In the genomic region with DNA sequence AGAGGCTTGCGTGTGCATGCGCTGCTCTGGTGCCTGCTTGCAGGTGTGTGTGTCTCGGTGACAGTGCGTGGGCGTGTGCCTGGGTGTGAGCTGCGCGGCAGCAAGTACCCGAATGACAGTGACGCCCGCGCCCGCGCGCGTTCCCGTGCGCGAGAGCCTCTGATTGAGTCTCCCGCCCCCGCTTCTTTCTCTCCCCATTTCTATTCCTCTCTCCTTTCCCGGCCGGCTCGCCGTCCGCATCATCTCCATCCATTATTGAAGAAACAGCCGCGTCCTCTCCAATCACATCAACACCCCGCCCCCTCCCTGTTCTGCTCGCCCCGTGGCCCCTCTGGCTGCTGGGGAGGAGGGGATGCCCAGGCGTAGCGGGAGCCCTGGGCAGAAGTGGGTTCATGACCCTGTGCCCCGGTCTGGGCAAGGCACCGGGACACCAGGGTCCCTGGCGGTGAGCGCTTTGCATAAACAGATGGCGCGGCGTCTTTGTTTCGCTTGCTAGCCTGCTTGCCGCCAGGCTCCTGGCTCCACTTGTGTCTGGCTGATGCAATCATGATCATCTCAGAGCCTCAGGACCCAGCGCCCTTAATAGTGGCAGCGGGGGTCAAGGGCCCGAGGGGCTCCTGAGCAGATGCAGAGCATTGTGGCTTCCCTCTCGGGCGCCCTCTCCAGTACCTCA, we compare ENCODE assay signal across 8 mouse cellular contexts. TPM values are rescaled to one million over a fixed set of nuclear protein-coding genes. Genes with fewer than 3 reads are reported as not detected.
DNase-seq lines count a peak whose midpoint lies in the region; ATAC-seq and TF ChIP-seq lines count a peak whose summit lies in the region.

No protein-coding gene starts in this region.

- peak overlapping the region; percentile 47 for H3K4me3 ChIP-seq in lung, embryonic 14.5 days (ENCODE audit: low read depth, low read length)

- peak overlapping the region; percentile 41 for H3K9ac ChIP-seq in lung, embryonic 14.5 days

- ATAC-seq in frontal cortex, adult (ENCODE audit: low TSS enrichment) = peak; percentile 5; the same call in 1 of the 2 replicates
- no peak for ATAC-seq in lung, embryonic 14.5 days (ENCODE audit: insufficient read depth)

- peak; percentile 33; the same call in 1 of the 2 replicates for TF ChIP-seq CTCF in lung, embryonic 14.5 days (IDR thresholded peaks at IDR 0.05; ENCODE audit: low read depth)

- H3K4me2 ChIP-seq in lung, embryonic 14.5 days = peak overlapping the region; percentile 84

- under 1% methylated on average over 46 of the region's 46 CpGs for WGBS in lung, embryonic 14.5 days

- H3K27me3 ChIP-seq in lung, embryonic 14.5 days (ENCODE audit: insufficient read depth, low read length) = peaks cover 83% of the 10 kb centered on the region

- H3K27ac ChIP-seq in lung, embryonic 14.5 days (ENCODE audit: low read depth) = no peak overlapping the region

- H3K4me1 ChIP-seq in lung, embryonic 14.5 days (ENCODE audit: insufficient read depth) = peaks cover 16% of the 10 kb centered on the region

- no peaks in the 10 kb centered on the region for H3K9me3 ChIP-seq in lung, embryonic 14.5 days (ENCODE audit: low read depth, low read length)

- DNase-seq in spleen, postnatal 36 days (ENCODE audit: low spot score in 2 of 2) = peak; percentile 54 to 58
- no peak for DNase-seq in spleen, postnatal 4 days (ENCODE audit: low spot score in 2 of 2)
- DNase-seq in cerebellum, adult 18-20 months = peak; percentile 89 to 90
- DNase-seq in layer of hippocampus, adult 18-20 months (ENCODE audit: low spot score in 2 of 2) = peak; percentile 80 to 93
- peak; percentile 57 for DNase-seq in lung, embryonic 14.5 days
- peak; percentile 92 for DNase-seq in right cerebral cortex, postnatal 14 days
- DNase-seq in adipocyte (ENCODE audit: low spot score) = no peak

- no peaks in the 10 kb centered on the region for H3K36me3 ChIP-seq in lung, embryonic 14.5 days (ENCODE audit: insufficient read depth)

RNA-seq across cellular contexts. Expression of gene Ndufa4l2, which starts 3.0 kb away (rescaled TPM):
- 1 to 10 TPM; 3.6 to 3.8 TPM for total RNA-seq in layer of hippocampus, adult 18-20 months (2021)
- 36.4 and 44.9 TPM in 2 replicates for polyA plus RNA-seq in lung, embryonic 14.5 days (2014; fragmentation: Nextera tagmentation; extraction: Ambion mirVana)

RNA-seq across cellular contexts. Expression of gene Stac3, which starts 10.3 kb away (rescaled TPM):
- total RNA-seq in layer of hippocampus, adult 18-20 months (2021) = 1 to 10 TPM; 2.4 to 3.5 TPM
- polyA plus RNA-seq in lung, embryonic 14.5 days (2014; fragmentation: Nextera tagmentation; extraction: Ambion mirVana) = 0.12 TPM in 1 of 2 replicates, not detected in the other

RNA-seq across cellular contexts. Expression of gene Shmt2, which starts 10.5 kb away (rescaled TPM):
- 10 to 100 TPM; 24.2 to 25.3 TPM for total RNA-seq in layer of hippocampus, adult 18-20 months (2021)
- polyA plus RNA-seq in lung, embryonic 14.5 days (2014; fragmentation: Nextera tagmentation; extraction: Ambion mirVana) = 99.6 and 101 TPM in 2 replicates

RNA-seq across cellular contexts. Expression of gene Nxph4, which starts 22.6 kb away (rescaled TPM):
- total RNA-seq in layer of hippocampus, adult 18-20 months (2021) = 1 to 10 TPM; 1.2 to 1.3 TPM
- 0.14 and 0.22 TPM in 2 replicates for polyA plus RNA-seq in lung, embryonic 14.5 days (2014; fragmentation: Nextera tagmentation; extraction: Ambion mirVana)

Comparison
In these comparisons a context has a peak if more than half of its experiments do, and no peak if none do; other contexts are left out.
1. DNase-seq: peak in spleen, postnatal 36 days (2 of 2), cerebellum, adult 18-20 months (2 of 2), layer of hippocampus, adult 18-20 months (2 of 2), lung, embryonic 14.5 days (single experiment) and right cerebral cortex, postnatal 14 days (single experiment); none in spleen, postnatal 4 days (0 of 2) and adipocyte (single experiment).